Mouse (Mus musculus) cerebellum, adult 11 months (tissue): Measurements from ENCODE around the gene Ccl22.

Source experiments
- DNase-seq: peaks from one replicate; pipeline ENCODE4 v3.0.0; 2022

The Ccl22 gene

DNA sequence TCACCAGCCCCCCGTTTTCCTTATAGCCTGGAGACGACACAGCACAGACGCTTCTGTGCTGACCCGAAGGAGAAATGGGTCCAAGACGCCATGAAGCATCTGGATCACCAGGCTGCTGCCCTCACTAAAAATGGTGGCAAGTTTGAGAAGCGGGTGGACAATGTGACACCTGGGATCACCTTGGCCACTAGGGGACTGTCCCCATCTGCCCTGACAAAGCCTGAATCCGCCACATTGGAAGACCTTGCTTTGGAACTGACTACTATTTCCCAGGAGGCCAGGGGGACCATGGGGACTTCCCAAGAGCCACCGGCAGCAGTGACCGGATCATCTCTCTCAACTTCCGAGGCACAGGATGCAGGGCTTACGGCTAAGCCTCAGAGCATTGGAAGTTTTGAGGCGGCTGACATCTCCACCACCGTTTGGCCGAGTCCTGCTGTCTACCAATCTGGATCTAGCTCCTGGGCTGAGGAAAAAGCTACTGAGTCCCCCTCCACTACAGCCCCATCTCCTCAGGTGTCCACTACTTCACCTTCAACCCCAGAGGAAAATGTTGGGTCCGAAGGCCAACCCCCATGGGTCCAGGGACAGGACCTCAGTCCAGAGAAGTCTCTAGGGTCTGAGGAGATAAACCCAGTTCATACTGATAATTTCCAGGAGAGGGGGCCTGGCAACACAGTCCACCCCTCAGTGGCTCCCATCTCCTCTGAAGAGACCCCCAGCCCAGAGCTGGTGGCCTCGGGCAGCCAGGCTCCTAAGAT is 34.3 kb downstream of the Ccl22 start:
- DNase-seq = no peak

GRCm38 (mm10) chr8:94780491-94781154 is 35.2 kb downstream of the Ccl22 start:
- DNase-seq = no peak

DNA sequence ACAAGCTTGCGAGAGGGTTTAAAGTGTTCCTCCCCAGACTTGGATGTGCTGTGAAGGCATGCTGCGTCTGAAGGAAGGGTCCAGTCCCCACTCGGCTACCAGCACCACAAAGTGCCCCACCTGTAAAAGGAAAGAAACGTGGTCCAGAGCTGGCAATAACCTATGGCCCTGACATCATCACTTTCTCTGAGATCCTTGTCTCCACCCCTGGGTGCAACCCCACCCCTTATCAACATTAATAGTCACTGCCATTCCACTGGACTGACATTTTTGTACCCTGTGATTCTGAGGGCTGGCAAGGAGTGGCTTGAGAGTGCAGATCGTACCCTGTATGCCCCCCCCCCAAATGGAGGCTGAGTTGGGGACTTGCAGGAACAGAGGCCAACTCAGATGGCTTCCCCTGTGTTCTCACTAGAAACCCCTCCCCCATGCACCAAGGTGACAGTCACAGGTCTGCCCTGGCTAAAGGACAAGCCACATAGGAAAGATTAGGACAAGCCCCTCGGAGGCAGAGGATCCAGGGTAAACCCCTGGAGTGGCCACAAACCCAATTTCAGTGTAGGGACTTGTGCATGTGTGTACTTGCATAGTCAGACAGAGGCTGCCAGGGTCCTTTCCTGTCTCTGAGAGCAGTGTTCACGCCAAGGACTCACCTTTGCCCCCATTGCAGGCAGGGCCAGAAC is 35.9 kb downstream of the Ccl22 start:
- DNase-seq = no peak

GRCm38 (mm10) chr8:94781838-94782235 is 36.4 kb downstream of the Ccl22 start:
- no peak for DNase-seq

- no peak for DNase-seq
These were observed 38.5 kb downstream of the Ccl22 start for GRCm38 (mm10) chr8:94783890-94784289.

GRCm38 (mm10) chr8:94785247-94785985 is 40.0 kb downstream of the Ccl22 start:
- DNase-seq = peak; percentile 22

DNA sequence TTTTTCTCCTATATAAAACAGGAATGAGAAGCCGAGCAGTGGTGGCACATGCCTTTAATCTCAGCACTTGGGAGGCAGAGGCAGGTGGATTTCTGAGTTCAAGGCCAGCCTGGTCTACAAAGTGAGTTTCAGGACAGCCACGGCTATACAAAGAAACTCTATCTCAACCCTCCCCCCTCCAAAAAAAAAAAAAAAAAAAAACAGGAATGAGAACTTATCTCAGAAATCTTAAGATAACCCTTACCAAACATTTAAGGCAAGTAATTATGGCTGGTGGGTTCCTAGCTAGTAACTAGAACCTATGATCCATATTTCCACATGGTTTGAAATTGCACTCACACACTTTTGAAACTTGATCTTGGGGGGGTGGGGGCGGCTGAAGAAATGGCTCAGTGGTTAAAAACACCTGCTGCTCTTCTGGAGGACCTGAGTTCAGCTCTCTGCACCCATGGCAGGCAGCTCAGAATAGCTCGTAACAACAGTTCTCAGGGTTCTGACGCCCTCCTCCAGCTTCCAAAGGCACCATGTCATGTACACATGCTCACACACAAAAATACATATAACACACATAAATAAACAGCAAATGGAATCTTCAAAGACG is 40.7 kb downstream of the Ccl22 start:
- no peak for DNase-seq

GRCm38 (mm10) chr8:94787524-94788501 is 42.4 kb downstream of the Ccl22 start:
- no peak for DNase-seq

- no peak for DNase-seq
These were observed 44.0 kb downstream of the Ccl22 start for GRCm38 (mm10) chr8:94789256-94789955.

GRCm38 (mm10) chr8:94794368-94794767 is 49.0 kb downstream of the Ccl22 start:
- no peak for DNase-seq

GRCm38 (mm10) chr8:94794782-94795181 is 49.4 kb downstream of the Ccl22 start:
- no peak for DNase-seq

DNA sequence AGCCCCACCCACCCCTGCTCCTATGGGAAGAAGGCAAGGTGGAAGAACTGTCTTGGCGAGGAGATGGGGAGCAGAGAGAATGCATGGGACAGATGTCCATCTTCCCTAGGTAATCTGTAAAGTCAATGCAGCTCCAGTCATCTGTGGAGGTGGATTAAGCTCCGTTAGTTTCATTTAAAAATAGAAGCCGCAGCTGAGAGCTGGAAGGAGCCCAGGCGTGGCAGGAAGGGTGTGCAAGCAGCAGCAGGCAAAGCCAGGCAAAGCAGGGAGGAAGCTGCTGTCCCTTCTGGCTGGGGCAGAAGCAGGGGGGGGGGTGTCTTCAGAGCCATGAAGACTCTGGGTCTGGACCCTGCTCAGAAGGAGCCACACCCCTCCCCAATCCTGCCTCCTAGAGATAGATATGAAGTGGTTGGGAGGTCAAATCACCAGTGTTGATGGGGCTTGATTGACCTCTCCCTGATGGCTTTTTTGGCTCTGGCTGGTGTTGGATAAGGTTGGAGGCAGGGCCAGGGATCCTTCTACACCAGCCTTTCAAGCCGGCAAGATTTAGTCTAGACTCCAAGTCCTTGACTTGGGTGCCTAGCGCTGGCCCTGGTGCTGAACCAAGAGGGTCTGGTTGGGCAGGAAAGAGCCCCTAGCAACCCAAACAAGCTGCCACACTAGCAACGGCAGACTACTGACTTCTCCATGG is 55.0 kb downstream of the Ccl22 start:
- DNase-seq = no peak
